Mouse (Mus musculus) gastrocnemius, postnatal 25 days (tissue): ENCODE measurements around the gene Mrpl12. TPM values are rescaled to one million over a fixed set of nuclear protein-coding genes. Genes with fewer than 3 reads are reported as not detected.

Experiments
- DNase-seq: peaks from one replicate; pipeline ENCODE4 v3.0.0; 2022
- total RNA-seq, 2 experiments: library from RNA; stranded (reverse); gene quantifications; 1 replicate in 1 of 2; 2 replicates in 1 of 2; pipeline ENCODE4 v1.2.3; 2021

Gene Mrpl12
- total RNA-seq, 2 experiments from 2014 or later: 156 to 166 TPM

GRCm38 (mm10) chr11:120472052-120472451 is 12.4 kb upstream of the Mrpl12 start:
- DNase-seq: no peak

GRCm38 (mm10) chr11:120483448-120483934 is 922 bp upstream of the Mrpl12 start:
- no peak for DNase-seq

GRCm38 (mm10) chr11:120485251-120485650 is 838 bp downstream of the Mrpl12 start:
- DNase-seq: no peak

- no peak for DNase-seq
These were observed 4.1 kb downstream of the Mrpl12 start for GRCm38 (mm10) chr11:120488516-120488915.

- DNase-seq: peak; percentile 61
These were observed 4.8 kb downstream of the Mrpl12 start for GRCm38 (mm10) chr11:120489054-120489761.

- no peak for DNase-seq
These were observed 6.1 kb downstream of the Mrpl12 start for GRCm38 (mm10) chr11:120490291-120491046.

GRCm38 (mm10) chr11:120491317-120492023 is 7.1 kb downstream of the Mrpl12 start, which contains the start of gene Slc25a10:
Gene Slc25a10 (plus strand): TSS chr11:120491840.
- peak; percentile 89 for DNase-seq

GRCm38 (mm10) chr11:120492024-120492877 is 7.8 kb downstream of the Mrpl12 start:
- DNase-seq: no peak

GRCm38 (mm10) chr11:120492878-120493203 is 8.4 kb downstream of the Mrpl12 start:
- DNase-seq: no peak

- no peak for DNase-seq
These were observed 8.9 kb downstream of the Mrpl12 start for GRCm38 (mm10) chr11:120493351-120493750.

GRCm38 (mm10) chr11:120493911-120494310 is 9.5 kb downstream of the Mrpl12 start:
- DNase-seq: no peak

GRCm38 (mm10) chr11:120497436-120497835 is 13.0 kb downstream of the Mrpl12 start:
- DNase-seq: no peak

GRCm38 (mm10) chr11:120498226-120498625 is 13.8 kb downstream of the Mrpl12 start:
- no peak for DNase-seq

- no peak for DNase-seq
These were observed 14.5 kb downstream of the Mrpl12 start for GRCm38 (mm10) chr11:120498891-120499290.

GRCm38 (mm10) chr11:120499894-120500293 is 15.5 kb downstream of the Mrpl12 start:
- no peak for DNase-seq

GRCm38 (mm10) chr11:120500357-120500756 is 15.9 kb downstream of the Mrpl12 start:
- DNase-seq: no peak

- no peak for DNase-seq
These were observed 16.6 kb downstream of the Mrpl12 start for GRCm38 (mm10) chr11:120501018-120501417.

- DNase-seq: no peak
These were observed 17.3 kb downstream of the Mrpl12 start for GRCm38 (mm10) chr11:120501701-120502100.

GRCm38 (mm10) chr11:120505661-120506060 is 21.2 kb downstream of the Mrpl12 start:
- no peak for DNase-seq

- DNase-seq: no peak
These were observed 22.5 kb downstream of the Mrpl12 start for GRCm38 (mm10) chr11:120506899-120507298.

GRCm38 (mm10) chr11:120507611-120508289 is 23.3 kb downstream of the Mrpl12 start:
- DNase-seq: no peak
